Comparison of ENCODE assay signal across 28 mouse cellular contexts in genomic region chr12:73098593-73098992, GRCm38 (mm10). TPM values are rescaled to one million over a fixed set of nuclear protein-coding genes. Genes with fewer than 3 reads are reported as not detected.
DNase-seq lines count a peak whose midpoint lies in the region; ATAC-seq and TF ChIP-seq lines count a peak whose summit lies in the region.
"Had no signal": no experiment of that assay in that cellular context is flagged by ENCODE, and none has a peak within 500 bp of the region (broad histone marks: within the 10 kb centered on the region; RNA-seq: fewer than 3 reads in every experiment).

No protein-coding gene starts in this region.

- 64% methylated on average over 4 of the region's 4 CpGs for WGBS in kidney, adult 2 months
- 55% methylated on average over 4 of the region's 4 CpGs for WGBS in lung, embryonic 15.5 days

- TF ChIP-seq CTCF in kidney, adult 2 months (conservative IDR thresholded peaks at IDR 0.05; ENCODE audit: insufficient read depth, insufficient read length, low read depth, low read length), result no peak

- no peak overlapping the region for H3K9ac ChIP-seq in lung, embryonic 15.5 days
- H3K9ac ChIP-seq: embryonic facial prominence, embryonic 15.5 days; forebrain, embryonic 15.5 days; intestine, embryonic 15.5 days; kidney, embryonic 15.5 days; midbrain, embryonic 13.5 days had no signal

- no peak for ATAC-seq in lung, embryonic 15.5 days (ENCODE audit: borderline replicate concordance, extremely low read depth, low FRiP score, low TSS enrichment)
- ATAC-seq: forebrain, embryonic 15.5 days; hindbrain, embryonic 16.5 days; intestine, embryonic 15.5 days; midbrain, embryonic 13.5 days had no signal

- peak; percentile 33 for DNase-seq in kidney, adult 2 months
- no peak for DNase-seq in kidney, adult 11 months
- DNase-seq in lung, postnatal 4 days, result no peak
- peak; percentile 36 for DNase-seq in gonadal fat pad, adult 2 months (ENCODE audit: low read depth)
- no peak for DNase-seq in right cerebral cortex, postnatal 14 days
- DNase-seq in layer of hippocampus, postnatal 36 days, result no peak
- DNase-seq: adrenal gland, postnatal 14 days; cerebellum, adult 2 months; cerebellum, postnatal 36 days; embryo, embryonic 11 days; gastrocnemius, postnatal 10 days; left cerebral cortex, postnatal 4 days; right cerebral cortex, postnatal 4 days; thymus, postnatal 25 days had no signal

- no peaks in the 10 kb centered on the region; the same call in 1 of the 2 replicates for H3K4me1 ChIP-seq in kidney, adult 2 months (ENCODE audit: control insufficient read depth, insufficient read depth, low read length)
- peaks cover 13% of the 10 kb centered on the region; the same call in 1 of the 2 replicates for H3K4me1 ChIP-seq in lung, embryonic 15.5 days
- H3K4me1 ChIP-seq: embryonic facial prominence, embryonic 15.5 days; forebrain, embryonic 15.5 days; hindbrain, embryonic 10.5 days; intestine, embryonic 15.5 days; kidney, embryonic 15.5 days; midbrain, embryonic 13.5 days had no signal

- H3K27ac ChIP-seq in kidney, adult 2 months (ENCODE audit: insufficient read depth, low read depth, low read length), result 0 out of 2 replicates have a peak overlapping the region, but pooled peaks have one; percentile 31
- peak overlapping the region; percentile 38 for H3K27ac ChIP-seq in lung, embryonic 15.5 days
- H3K27ac ChIP-seq: embryonic facial prominence, embryonic 15.5 days; forebrain, embryonic 15.5 days; hindbrain, embryonic 10.5 days; intestine, embryonic 15.5 days; kidney, embryonic 15.5 days; midbrain, embryonic 13.5 days had no signal

- no peaks in the 10 kb centered on the region; the same call in 1 of the 2 replicates for H3K36me3 ChIP-seq in kidney, adult 2 months (ENCODE audit: control insufficient read depth, insufficient read depth, low read length)
- H3K36me3 ChIP-seq in lung, embryonic 15.5 days, result peaks cover 7% of the 10 kb centered on the region
- H3K36me3 ChIP-seq: intestine, embryonic 15.5 days had no signal

- H3K4me2 ChIP-seq in lung, embryonic 15.5 days, result no peak overlapping the region
- H3K4me2 ChIP-seq: embryonic facial prominence, embryonic 15.5 days; forebrain, embryonic 15.5 days; intestine, embryonic 15.5 days; kidney, embryonic 15.5 days; midbrain, embryonic 13.5 days had no signal

- TF ChIP-seq POLR2A in kidney, adult 2 months (IDR thresholded peaks at IDR 0.05; ENCODE audit: low read depth, low read length), result no peak

- no peak overlapping the region for H3K4me3 ChIP-seq in kidney, adult 2 months (ENCODE audit: insufficient read depth, low read depth, low read length)
- H3K4me3 ChIP-seq in lung, embryonic 15.5 days, result no peak overlapping the region
- H3K4me3 ChIP-seq: embryonic facial prominence, embryonic 15.5 days; forebrain, embryonic 15.5 days; hindbrain, embryonic 10.5 days; intestine, embryonic 15.5 days; kidney, embryonic 15.5 days; megakaryocyte, embryonic 14.5 days; midbrain, embryonic 13.5 days had no signal

- no peaks in the 10 kb centered on the region for H3K27me3 ChIP-seq in kidney, adult 2 months (replicated peaks; ENCODE audit: control insufficient read depth, insufficient read depth, low read length)
- no peaks in the 10 kb centered on the region for H3K27me3 ChIP-seq in lung, embryonic 15.5 days
- H3K27me3 ChIP-seq: embryonic facial prominence, embryonic 15.5 days; forebrain, embryonic 15.5 days; intestine, embryonic 15.5 days; kidney, embryonic 15.5 days; midbrain, embryonic 13.5 days had no signal

- no peaks in the 10 kb centered on the region for H3K9me3 ChIP-seq in lung, embryonic 15.5 days
- H3K9me3 ChIP-seq: embryonic facial prominence, embryonic 15.5 days; forebrain, embryonic 15.5 days; intestine, embryonic 15.5 days; kidney, embryonic 15.5 days; megakaryocyte, embryonic 14.5 days had no signal

RNA-seq across cellular contexts. Expression of gene Six4, which starts 14.7 kb away (rescaled TPM):
- polyA plus RNA-seq in kidney, adult 2 months (2012; rRNA removed), result 0.78 and 0.81 TPM in 2 replicates
- polyA plus RNA-seq in lung, embryonic 15.5 days (2015; fragmentation: Nextera tagmentation; extraction: Ambion mirVana), result 2.4 and 2.9 TPM in 2 replicates
- polyA plus RNA-seq in gonadal fat pad, adult 2 months (2012; rRNA removed), result 1.00 and 1.2 TPM in 2 replicates
- under 1 TPM; 0.85 to 0.86 TPM for total RNA-seq in layer of hippocampus, postnatal 36 days (2021)
- total RNA-seq: MEL; monocyte, adult 5-6 weeks had no signal
- polyA plus RNA-seq: liver, adult 2 months had no signal

RNA-seq across cellular contexts. Expression of gene Mnat1, which starts 24.9 kb away (rescaled TPM):
- polyA plus RNA-seq in kidney, adult 2 months (2012; rRNA removed), result 6.5 and 7.9 TPM in 2 replicates
- polyA plus RNA-seq in lung, embryonic 15.5 days (2015; fragmentation: Nextera tagmentation; extraction: Ambion mirVana), result 31.4 and 31.9 TPM in 2 replicates
- 7.2 and 7.3 TPM in 2 replicates for polyA plus RNA-seq in gonadal fat pad, adult 2 months (2012; rRNA removed)
- total RNA-seq in layer of hippocampus, postnatal 36 days (2021), result 10 to 100 TPM; 22.0 to 23.9 TPM

RNA-seq across cellular contexts. Expression of gene Six1, which starts 44.9 kb away (rescaled TPM):
- polyA plus RNA-seq in kidney, adult 2 months (2012; rRNA removed), result 0.35 and 0.53 TPM in 2 replicates
- polyA plus RNA-seq in lung, embryonic 15.5 days (2015; fragmentation: Nextera tagmentation; extraction: Ambion mirVana), result 1.3 and 1.5 TPM in 2 replicates
- 1.7 and 3.1 TPM in 2 replicates for polyA plus RNA-seq in gonadal fat pad, adult 2 months (2012; rRNA removed)
- under 1 TPM in 1 of 2 experiments, not detected in 1; 0.22 TPM for total RNA-seq in layer of hippocampus, postnatal 36 days (2021)
- total RNA-seq: MEL; monocyte, adult 5-6 weeks; neutrophil, adult 5-6 weeks had no signal
- polyA plus RNA-seq: liver, adult 2 months; stomach, embryonic 14.5 days had no signal

Comparison
In these comparisons a context has a peak if more than half of its experiments do, and no peak if none do; other contexts are left out.
1. DNase-seq: peak in kidney, adult 2 months (single experiment) and gonadal fat pad, adult 2 months (single experiment); none in kidney, adult 11 months (single experiment), lung, postnatal 4 days (0 of 2), right cerebral cortex, postnatal 14 days (single experiment) and layer of hippocampus, postnatal 36 days (0 of 2).